Mouse (Mus musculus) forebrain, embryonic 11.5 days (tissue): Measurements from ENCODE around the gene Tmem131. TPM values are rescaled to one million over a fixed set of nuclear protein-coding genes. Genes with fewer than 3 reads are reported as not detected.

Source experiments
- ATAC-seq: fragments of 200-750 bp; cut with Nextera tagmentation; replicated peaks from 2 replicates; pipeline ENCODE4 v1.8.0; 2017; ENCODE audit warnings: moderate TSS enrichment; ENCODE audit not compliant: low FRiP score
- DNase-seq: peaks from one replicate; pipeline ENCODE4 v3.0.0-alpha.2; 2017; ENCODE audit warnings: low spot score
- H3K27ac ChIP-seq: fragments of 300-500 bp; sonication (generic); 2 replicates; pipeline ENCODE4 v1.5.1; 2014; ENCODE audit warnings: low read depth, low read length
- H3K27me3 ChIP-seq: fragments of 300-500 bp; sonication (generic); 2 replicates; pipeline ENCODE4 v1.6.1; 2014; ENCODE audit warnings: mild to moderate bottlenecking, low read length, mixed read lengths; ENCODE audit not compliant: control insufficient read depth, insufficient read depth
- H3K36me3 ChIP-seq: fragments of 300-500 bp; sonication (generic); 2 replicates; pipeline ENCODE4 v1.6.1; 2014; ENCODE audit warnings: mild to moderate bottlenecking, low read length, moderate library complexity, mixed read lengths; ENCODE audit not compliant: control insufficient read depth, insufficient read depth
- H3K4me1 ChIP-seq: fragments of 300-500 bp; sonication (generic); replicated peaks from 2 replicates; pipeline ENCODE4 v1.6.1; 2014; ENCODE audit warnings: low read length, mixed read lengths; ENCODE audit not compliant: control insufficient read depth, insufficient read depth
- H3K4me2 ChIP-seq: fragments of 300-500 bp; sonication (generic); 2 replicates; pipeline ENCODE4 v1.6.1; 2014; ENCODE audit warnings: low read depth, mild to moderate bottlenecking, low read length, moderate library complexity, mixed read lengths; ENCODE audit not compliant: severe bottlenecking
- H3K4me3 ChIP-seq: fragments of 300-500 bp; sonication (generic); 2 replicates; pipeline ENCODE4 v1.5.1; 2014; ENCODE audit warnings: low read depth, low read length
- H3K9ac ChIP-seq: fragments of 300-500 bp; sonication (generic); 2 replicates; pipeline ENCODE4 v1.6.1; 2014; ENCODE audit warnings: low read length
- H3K9me3 ChIP-seq: fragments of 300-500 bp; sonication (generic); 2 replicates; pipeline ENCODE4 v1.6.1; 2016; ENCODE audit warnings: low read length, mixed read lengths; ENCODE audit not compliant: control insufficient read depth
- WGBS: fragments of 180-500 bp; shearing (Covaris S2); extraction: QIAGEN DNeasy Blood & Tissue Kit; methylation state at CpG from one replicate; pipeline ENCODE4 v1.1.7; 2014; 5-methylcytosine and 5-hydroxymethylcytosine counted together
- polyA plus RNA-seq: library from polyadenylated mRNA; unstranded; fragments of >200 nt; fragmentation: Nextera tagmentation; extraction: Ambion mirVana; gene quantifications from 2 replicates; pipeline ENCODE4 v1.2.1, GENCODE M21; 2014

Gene Tmem131
- polyA plus RNA-seq, 1 experiment from 2014 or later, result 23.3 TPM

GRCm38 (mm10) chr1:36893146-36893545 is 50.3 kb downstream of the Tmem131 start:
- Histone ChIP-seq H3K36me3 (no peaks in the 10 kb centered on the region), H3K27ac (no peak overlapping the region), H3K4me1 (no peaks in the 10 kb centered on the region), H3K9ac (no peak overlapping the region), H3K9me3 (no peaks in the 10 kb centered on the region), H3K4me2 (no peak overlapping the region), H3K27me3 (no peaks in the 10 kb centered on the region), H3K4me3 (no peak overlapping the region)
- 81% methylated on average over 6 of the region's 6 CpGs for WGBS
- DNase-seq, result no peak
- ATAC-seq, result no peak

GRCm38 (mm10) chr1:36892461-36892860 is 51.0 kb downstream of the Tmem131 start:
- WGBS, result 90% methylated on average over 3 of the region's 3 CpGs

DNA sequence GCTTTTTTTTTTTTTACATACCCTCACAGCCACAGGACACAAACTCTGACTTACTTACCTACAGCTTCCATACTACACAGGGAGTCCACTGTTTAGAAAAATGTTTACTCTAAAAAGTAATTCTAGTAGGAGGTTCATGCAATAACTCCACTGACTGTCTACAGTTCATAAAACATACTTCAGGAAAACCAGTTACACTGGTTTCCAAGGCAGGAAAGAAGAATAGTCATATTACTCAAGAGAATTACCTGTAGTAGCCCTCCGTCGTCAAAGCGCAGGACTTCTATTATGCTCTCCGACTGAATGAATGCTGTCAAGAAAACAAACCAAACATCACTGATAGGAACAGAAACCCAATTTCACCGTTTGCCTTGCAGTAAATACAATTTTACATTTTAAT is 54.5 kb downstream of the Tmem131 start:
- no peaks in the 10 kb centered on the region for H3K9me3 ChIP-seq
- WGBS, result 94% methylated on average over 5 of the region's 5 CpGs
- no peak overlapping the region for H3K27ac ChIP-seq
- H3K4me3 ChIP-seq, result no peak overlapping the region
- no peak overlapping the region for H3K9ac ChIP-seq
- ATAC-seq, result no peak
- peaks cover under 1% of the 10 kb centered on the region; the same call in 1 of the 2 replicates for H3K4me1 ChIP-seq
- H3K36me3 ChIP-seq, result no peaks in the 10 kb centered on the region
- no peak overlapping the region for H3K4me2 ChIP-seq
- no peaks in the 10 kb centered on the region for H3K27me3 ChIP-seq
- no peak for DNase-seq

More at GRCm38 (mm10) chr1:36892461-36892860, 51.0 kb downstream of the Tmem131 start:
- Histone ChIP-seq H3K27ac (no peak overlapping the region), H3K9me3 (no peaks in the 10 kb centered on the region), H3K4me2 (no peak overlapping the region), H3K4me1 (no peaks in the 10 kb centered on the region), H3K4me3 (no peak overlapping the region), H3K9ac (no peak overlapping the region), H3K27me3 (no peaks in the 10 kb centered on the region), H3K36me3 (no peaks in the 10 kb centered on the region)
- DNase-seq (no peak), ATAC-seq (no peak)

GRCm38 (mm10) chr1:36887172-36887571 is 56.3 kb downstream of the Tmem131 start:
- H3K9me3 ChIP-seq, result no peaks in the 10 kb centered on the region
- peaks cover 4% of the 10 kb centered on the region; the same call in 1 of the 2 replicates for H3K4me1 ChIP-seq
- WGBS, result 89% methylated on average over 3 of the region's 3 CpGs
- H3K9ac ChIP-seq, result no peak overlapping the region
- no peak for DNase-seq
- no peak overlapping the region for H3K4me3 ChIP-seq
- no peak overlapping the region for H3K4me2 ChIP-seq
- no peaks in the 10 kb centered on the region for H3K27me3 ChIP-seq
- H3K36me3 ChIP-seq, result no peaks in the 10 kb centered on the region
- ATAC-seq, result no peak
- no peak overlapping the region for H3K27ac ChIP-seq

GRCm38 (mm10) chr1:36886489-36886888 is 57.0 kb downstream of the Tmem131 start:
- ATAC-seq (no peak), DNase-seq (no peak)
- no peak overlapping the region for H3K4me3 ChIP-seq
- no peak overlapping the region for H3K9ac ChIP-seq
- 62% methylated on average over 4 of the region's 4 CpGs for WGBS
- no peaks in the 10 kb centered on the region for H3K36me3 ChIP-seq
- H3K4me2 ChIP-seq, result no peak overlapping the region
- no peaks in the 10 kb centered on the region for H3K27me3 ChIP-seq
- H3K4me1 ChIP-seq, result peaks cover 4% of the 10 kb centered on the region; the same call in 1 of the 2 replicates
- no peak overlapping the region for H3K27ac ChIP-seq
- H3K9me3 ChIP-seq, result no peaks in the 10 kb centered on the region

DNA sequence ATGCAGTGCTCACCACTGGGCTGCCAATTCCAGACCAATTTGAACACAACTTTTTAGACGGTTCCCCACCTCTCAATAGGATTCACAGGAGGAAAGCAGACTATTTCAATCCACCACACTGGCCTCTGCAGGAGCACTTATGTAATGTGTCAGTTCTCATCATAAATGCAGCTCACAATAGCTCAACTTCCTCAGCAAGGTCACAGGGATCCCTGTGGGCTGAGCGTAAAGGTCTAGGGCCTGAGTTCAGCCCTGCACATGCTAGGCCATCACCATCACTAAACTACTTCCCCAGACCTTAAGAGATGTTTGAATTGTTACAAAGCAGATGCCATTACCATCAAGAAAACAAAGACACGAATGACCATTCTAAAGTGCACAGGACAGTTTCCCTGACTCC is 58.9 kb downstream of the Tmem131 start:
- WGBS, result 80% methylated on average over 3 of the region's 3 CpGs
- no peak overlapping the region for H3K9ac ChIP-seq
- H3K36me3 ChIP-seq, result no peaks in the 10 kb centered on the region
- H3K4me3 ChIP-seq, result no peak overlapping the region
- no peaks in the 10 kb centered on the region for H3K9me3 ChIP-seq
- no peak for ATAC-seq
- H3K4me2 ChIP-seq, result no peak overlapping the region
- no peaks in the 10 kb centered on the region for H3K27me3 ChIP-seq
- H3K27ac ChIP-seq, result no peak overlapping the region
- H3K4me1 ChIP-seq, result peaks cover 4% of the 10 kb centered on the region; the same call in 1 of the 2 replicates
- no peak for DNase-seq

DNA sequence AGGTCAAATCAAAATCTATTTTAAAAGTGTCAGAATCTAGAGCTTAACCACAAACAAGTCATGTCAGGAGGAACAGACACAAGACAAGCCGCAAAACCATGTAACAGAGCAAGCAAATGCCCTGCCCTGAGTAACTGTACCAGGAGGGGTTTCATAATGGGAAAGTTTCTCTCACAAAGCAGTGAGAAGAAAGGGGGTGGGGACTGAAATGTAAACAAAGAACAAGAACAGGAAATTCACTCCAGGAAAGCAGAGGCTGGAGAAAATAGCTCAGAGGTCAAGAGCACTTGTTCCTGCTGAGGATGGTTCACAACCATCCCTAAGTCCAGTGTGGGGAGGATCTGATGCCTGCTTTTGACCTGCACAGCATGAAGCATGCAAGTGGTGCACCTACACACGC is 59.7 kb downstream of the Tmem131 start:
- H3K27me3 ChIP-seq, result no peaks in the 10 kb centered on the region
- no peak for ATAC-seq
- no peaks in the 10 kb centered on the region for H3K9me3 ChIP-seq
- no peak overlapping the region for H3K27ac ChIP-seq
- H3K36me3 ChIP-seq, result no peaks in the 10 kb centered on the region
- no peak overlapping the region for H3K4me3 ChIP-seq
- peaks cover 4% of the 10 kb centered on the region; the same call in 1 of the 2 replicates for H3K4me1 ChIP-seq
- DNase-seq, result no peak
- no peak overlapping the region for H3K4me2 ChIP-seq
- 55% methylated on average over 2 of the region's 2 CpGs for WGBS
- H3K9ac ChIP-seq, result no peak overlapping the region

DNA sequence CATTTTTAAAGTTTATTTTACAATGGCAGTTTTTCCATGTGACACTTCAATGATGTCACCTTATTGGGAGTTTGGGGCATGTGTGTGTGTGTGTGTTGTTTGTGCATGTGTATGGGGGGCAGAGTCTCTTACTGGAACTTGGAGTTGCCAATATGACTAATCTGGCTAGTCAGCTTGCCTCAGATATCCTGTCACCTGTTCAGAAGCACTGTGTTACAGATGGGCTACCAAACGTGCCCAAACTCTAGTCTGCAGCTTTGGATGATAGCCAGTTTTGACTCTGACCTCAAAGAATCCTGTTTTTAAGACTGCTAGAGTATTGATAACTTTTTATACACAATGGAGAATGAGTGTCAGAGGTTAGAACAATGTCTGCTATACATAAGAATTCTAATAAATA is 64.3 kb downstream of the Tmem131 start:
- Histone ChIP-seq H3K27ac (no peak overlapping the region), H3K4me2 (no peak overlapping the region), H3K9ac (no peak overlapping the region), H3K9me3 (no peaks in the 10 kb centered on the region), H3K4me1 (peaks cover 4% of the 10 kb centered on the region; the same call in 1 of the 2 replicates), H3K4me3 (no peak overlapping the region), H3K27me3 (no peaks in the 10 kb centered on the region), H3K36me3 (no peaks in the 10 kb centered on the region)
- ATAC-seq (no peak), DNase-seq (no peak)
- WGBS, result 90% methylated on average over 1 of the region's 1 CpGs

- H3K9ac ChIP-seq, result no peak overlapping the region
- no peak for DNase-seq
- no peaks in the 10 kb centered on the region for H3K4me1 ChIP-seq
- no peak overlapping the region for H3K27ac ChIP-seq
- WGBS, result 76% methylated on average over 1 of the region's 1 CpGs
- H3K27me3 ChIP-seq, result no peaks in the 10 kb centered on the region
- H3K4me2 ChIP-seq, result no peak overlapping the region
- no peak overlapping the region for H3K4me3 ChIP-seq
- no peaks in the 10 kb centered on the region for H3K9me3 ChIP-seq
- no peaks in the 10 kb centered on the region for H3K36me3 ChIP-seq
- ATAC-seq, result no peak
Measured at GRCm38 (mm10) chr1:36877126-36877525, 66.3 kb downstream of the Tmem131 start.
